Mouse (Mus musculus): ENCODE data around the gene Capn7. TPM values are rescaled to one million over a fixed set of nuclear protein-coding genes. Genes with fewer than 3 reads are reported as not detected.

The Capn7 gene
- total and polyA plus RNA-seq, 3 experiments = 27.9 to 45.0 (median 33.3) TPM

DNA sequence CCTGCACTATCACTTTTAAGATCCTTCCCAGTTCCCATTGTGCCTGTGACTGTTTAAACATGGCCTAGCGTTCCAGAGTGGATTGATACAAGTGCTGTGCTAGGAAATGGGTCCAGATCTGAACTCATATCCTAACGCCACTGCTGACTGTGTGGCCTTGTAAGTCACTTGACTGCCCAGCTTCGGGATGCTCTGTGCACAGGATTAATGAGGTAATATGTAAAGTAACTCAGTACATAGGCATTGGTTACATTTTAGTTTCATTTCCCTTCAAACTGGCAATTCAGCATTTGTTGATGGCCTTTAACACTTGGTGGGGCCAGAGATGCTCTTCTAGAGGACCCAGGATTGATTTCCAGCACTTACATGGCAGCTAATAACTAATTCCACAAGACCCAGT lies 39.9 kb downstream of the Capn7 start:
- no peak overlapping the region for H3K9ac ChIP-seq (ENCODE audit: insufficient read depth, low read depth)
- H3K4me2 ChIP-seq (ENCODE audit: insufficient read depth, low read depth, poor library complexity, severe bottlenecking) = no peak overlapping the region
- H3K4me3 ChIP-seq (replicated peaks in 1 of 3; ENCODE audit: low read depth in 2 of 3, low read length in 2 of 3, poor library complexity in 1 of 3) = no peak overlapping the region
- TF ChIP-seq POLR2AphosphoS2 (IDR thresholded peaks at IDR 0.05; ENCODE audit: low read depth, low read length) = no peak
- peak; percentile 40; the same call in 1 of the 2 replicates for TF ChIP-seq BHLHE40 (IDR thresholded peaks at IDR 0.05; ENCODE audit: low read depth, low read length)
- no peak for TF ChIP-seq NRF1 (IDR thresholded peaks at IDR 0.05; ENCODE audit: low read depth, low read length)
- TF ChIP-seq CTCF (conservative IDR thresholded peaks at IDR 0.05 in 1 of 2, IDR thresholded peaks at IDR 0.05 in 1 of 2; ENCODE audit: low read depth in 2 of 2, low read length in 2 of 2) = no peak
- peaks cover 4 to 67% of the 10 kb centered on the region in 2 experiments; a peak in 3 of 4 replicates for H3K4me1 ChIP-seq (ENCODE audit: control insufficient read depth in 1 of 2, insufficient read depth in 2 of 2)
- peak; percentile 29 for DNase-seq (ENCODE audit: extremely low read depth)
- no peak overlapping the region for H3K27ac ChIP-seq (ENCODE audit: insufficient read depth, low read depth)
- H3K79me2 ChIP-seq (replicated peaks; ENCODE audit: control insufficient read depth, extremely low read depth, insufficient read depth, poor library complexity, severe bottlenecking) = peaks cover 2% of the 10 kb centered on the region; the same call in 1 of the 2 replicates
- peaks cover 73 to 95% of the 10 kb centered on the region in 2 experiments for H3K36me3 ChIP-seq (replicated peaks in 1 of 2; ENCODE audit: control insufficient read depth in 1 of 2, insufficient read depth in 1 of 2, low read length in 1 of 2)
- dilution Hi-C loops (cut with MboI; ENCODE audit: extremely low pct_ligation_motif_present, extremely low pct_unique_long_range_greater_than_20kb, low sequenced_read_pairs) = no loop called here
- no peaks in the 10 kb centered on the region for H3K27me3 ChIP-seq (replicated peaks)
- in situ Hi-C loops (cut with MboI; ENCODE audit: low pct_ligation_motif_present, low pct_unique_long_range_greater_than_20kb, low sequenced_read_pairs) = no loop called here
- H3K9me3 ChIP-seq (replicated peaks; ENCODE audit: low read length) = no peaks in the 10 kb centered on the region

DNA sequence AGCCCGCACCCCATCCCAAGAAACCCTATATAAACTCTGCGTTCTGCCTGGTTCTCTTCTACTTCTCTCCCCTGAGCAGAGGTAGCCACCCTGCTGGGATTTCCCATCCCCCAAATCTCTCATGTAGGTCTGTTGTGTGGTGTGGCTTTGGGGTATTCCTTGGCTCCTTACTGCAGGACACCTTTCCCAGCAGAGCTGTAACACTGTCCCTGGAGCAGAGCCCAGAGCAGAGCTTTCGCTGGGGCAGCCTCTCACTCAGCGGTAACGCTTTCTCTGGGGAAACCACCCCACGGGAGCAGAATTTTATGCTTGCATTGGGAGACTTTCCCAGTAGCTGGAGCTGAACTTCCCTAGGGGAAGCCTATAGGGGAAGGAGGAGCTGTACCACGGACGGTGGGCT lies 45.8 kb downstream of the Capn7 start:
- no peak overlapping the region for H3K9ac ChIP-seq (ENCODE audit: insufficient read depth, low read depth)
- no peak overlapping the region for H3K4me2 ChIP-seq (ENCODE audit: insufficient read depth, low read depth, poor library complexity, severe bottlenecking)
- in situ Hi-C loops (cut with MboI; ENCODE audit: low pct_ligation_motif_present, low pct_unique_long_range_greater_than_20kb, low sequenced_read_pairs) (no loop called here), dilution Hi-C loops (cut with MboI; ENCODE audit: extremely low pct_ligation_motif_present, extremely low pct_unique_long_range_greater_than_20kb, low sequenced_read_pairs) (no loop called here)
- H3K79me2 ChIP-seq (replicated peaks; ENCODE audit: control insufficient read depth, extremely low read depth, insufficient read depth, poor library complexity, severe bottlenecking) = peaks cover 14% of the 10 kb centered on the region
- H3K4me3 ChIP-seq (replicated peaks in 1 of 3; ENCODE audit: low read depth in 2 of 3, low read length in 2 of 3, poor library complexity in 1 of 3) = no peak overlapping the region
- no peak for DNase-seq (ENCODE audit: extremely low read depth)
- H3K36me3 ChIP-seq (replicated peaks in 1 of 2; ENCODE audit: control insufficient read depth in 1 of 2, insufficient read depth in 1 of 2, low read length in 1 of 2) = peaks cover 68 to 94% of the 10 kb centered on the region in 2 experiments
- TF ChIP-seq MXI1 (IDR thresholded peaks at IDR 0.05; ENCODE audit: low read depth, low read length) = no peak
- TF ChIP-seq POLR2A (IDR thresholded peaks at IDR 0.05; ENCODE audit: low read depth, low read length) = 0 out of 2 replicates have a peak, but pooled peaks have one; percentile 21
- no peaks in the 10 kb centered on the region for H3K27me3 ChIP-seq (replicated peaks)
- peaks cover 7 to 91% of the 10 kb centered on the region in 2 experiments; a peak in 3 of 4 replicates for H3K4me1 ChIP-seq (ENCODE audit: control insufficient read depth in 1 of 2, insufficient read depth in 2 of 2)
- no peaks in the 10 kb centered on the region for H3K9me3 ChIP-seq (replicated peaks; ENCODE audit: low read length)
- no peak overlapping the region for H3K27ac ChIP-seq (ENCODE audit: insufficient read depth, low read depth)

DNA sequence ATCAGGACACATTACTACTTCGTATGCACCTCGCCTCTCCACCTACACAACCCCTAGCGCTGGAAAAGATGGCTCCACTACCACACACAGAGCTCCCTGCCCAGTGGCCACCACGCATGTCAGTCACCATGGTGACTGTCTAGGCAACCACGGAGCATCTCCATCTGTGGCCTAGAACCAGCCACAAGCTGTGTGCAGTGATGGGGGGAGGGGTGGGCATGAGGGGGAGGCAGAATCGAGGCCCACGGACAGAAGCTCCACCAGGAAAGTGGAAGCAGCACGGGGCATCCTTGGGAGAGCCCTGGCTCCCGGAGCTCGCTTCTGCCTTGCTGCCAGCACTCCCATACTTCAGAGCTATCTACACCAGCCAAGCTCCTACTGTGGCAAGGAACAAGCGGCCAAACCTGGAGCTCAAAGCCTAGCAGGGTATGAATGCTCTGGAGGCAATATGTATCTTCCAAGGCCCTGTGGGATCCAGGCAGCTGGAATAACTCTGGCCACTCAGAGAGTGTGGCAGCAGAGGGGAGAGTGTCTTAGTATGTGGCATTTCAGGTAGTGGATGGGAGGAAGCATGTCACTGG lies 47.1 kb downstream of the Capn7 start:
- Histone ChIP-seq H3K9ac (ENCODE audit: insufficient read depth, low read depth) (no peak overlapping the region), H3K4me3 (replicated peaks in 1 of 3; ENCODE audit: low read depth in 2 of 3, low read length in 2 of 3, poor library complexity in 1 of 3) (no peak overlapping the region), H3K79me2 (replicated peaks; ENCODE audit: control insufficient read depth, extremely low read depth, insufficient read depth, poor library complexity, severe bottlenecking) (peaks cover 18% of the 10 kb centered on the region), H3K27ac (ENCODE audit: insufficient read depth, low read depth) (no peak overlapping the region), H3K36me3 (replicated peaks in 1 of 2; ENCODE audit: control insufficient read depth in 1 of 2, insufficient read depth in 1 of 2, low read length in 1 of 2) (peaks cover 67 to 94% of the 10 kb centered on the region in 2 experiments), H3K4me1 (ENCODE audit: control insufficient read depth in 1 of 2, insufficient read depth in 2 of 2) (peaks cover 17 to 91% of the 10 kb centered on the region in 2 experiments), H3K27me3 (replicated peaks) (no peaks in the 10 kb centered on the region), H3K9me3 (replicated peaks; ENCODE audit: low read length) (no peaks in the 10 kb centered on the region), H3K4me2 (ENCODE audit: insufficient read depth, low read depth, poor library complexity, severe bottlenecking) (no peak overlapping the region)
- in situ Hi-C loops (cut with MboI; ENCODE audit: low pct_ligation_motif_present, low pct_unique_long_range_greater_than_20kb, low sequenced_read_pairs) = no loop called here
- dilution Hi-C loops (cut with MboI; ENCODE audit: extremely low pct_ligation_motif_present, extremely low pct_unique_long_range_greater_than_20kb, low sequenced_read_pairs) = no loop called here
- TF ChIP-seq JUND (conservative IDR thresholded peaks at IDR 0.05; ENCODE audit: low read depth, low read length) (no peak), JUN (IDR thresholded peaks at IDR 0.05; ENCODE audit: insufficient read depth, low read depth, low read length) (no peak), ZMIZ1 (IDR thresholded peaks at IDR 0.05; ENCODE audit: low read depth, low read length) (no peak), PAX5 (IDR thresholded peaks at IDR 0.05; ENCODE audit: low read length) (no peak), CHD2 (IDR thresholded peaks at IDR 0.05; ENCODE audit: low read length) (no peak), CHD1 (IDR thresholded peaks at IDR 0.05; ENCODE audit: low read depth, low read length) (no peak), TCF12 (IDR thresholded peaks at IDR 0.05; ENCODE audit: low read depth, low read length) (no peak), RAD21 (IDR thresholded peaks at IDR 0.05; ENCODE audit: low read depth, low read length) (no peak), MYC (IDR thresholded peaks at IDR 0.05; ENCODE audit: low read depth, low read length) (no peak), ZNF384 (IDR thresholded peaks at IDR 0.05; ENCODE audit: low read depth, low read length) (no peak), SMC3 (IDR thresholded peaks at IDR 0.05; ENCODE audit: low read depth, low read length) (no peak)
- DNase-seq (ENCODE audit: extremely low read depth) = no peak
